Mouse (Mus musculus) heart, postnatal 4 days (tissue): Measurements from ENCODE around the gene Rgcc. TPM values are rescaled to one million over a fixed set of nuclear protein-coding genes. Genes with fewer than 3 reads are reported as not detected.
A peak's percentile ranks its signal among the peaks of the same experiment; 100 is the strongest.

ENCODE experiments used
- DNase-seq: peaks from one replicate; pipeline ENCODE4 v3.0.0; 2021
- total RNA-seq, 2 experiments: library from RNA; stranded (reverse); gene quantifications; 2 replicates each; pipeline ENCODE4 v1.2.3; 2021

The Rgcc gene
- total RNA-seq, 2 experiments from 2014 or later, result 26.6 to 29.1 TPM

DNA sequence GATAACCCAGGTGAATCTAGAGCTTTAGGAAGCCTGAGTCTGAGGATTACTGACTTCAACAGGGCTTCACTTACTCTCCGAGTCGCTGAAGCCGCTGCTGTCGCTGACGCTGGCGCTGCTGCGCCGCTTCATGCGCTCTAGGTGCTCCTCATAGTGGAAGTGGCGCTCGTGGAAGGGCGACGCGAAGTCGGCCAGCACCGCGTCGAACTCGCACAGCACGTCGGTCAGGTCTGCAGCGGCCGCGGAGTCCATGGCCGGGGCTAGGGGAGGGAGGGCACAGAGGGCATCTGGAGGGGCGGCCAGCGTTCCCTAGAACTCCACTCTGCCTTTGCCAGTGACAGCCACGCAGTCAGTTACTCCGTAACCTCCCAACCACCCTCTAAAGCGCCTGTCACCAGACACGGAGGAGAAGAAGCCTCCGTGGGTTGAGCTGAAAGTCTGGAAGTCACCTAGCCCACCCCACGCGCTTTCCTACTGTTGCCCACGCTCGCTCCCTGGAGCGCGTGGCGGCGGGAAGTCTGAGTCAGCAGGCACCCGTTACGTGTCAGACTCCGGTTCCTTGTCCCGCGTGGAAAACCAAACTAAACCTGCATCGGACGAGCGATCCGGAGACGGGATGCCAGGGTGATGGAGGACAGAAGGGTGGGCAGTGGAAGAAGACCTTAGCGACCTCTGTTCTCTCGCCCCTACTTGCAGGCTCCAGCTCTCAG is 649 bp downstream of the Rgcc start:
- DNase-seq, result peak; percentile 26

DNA sequence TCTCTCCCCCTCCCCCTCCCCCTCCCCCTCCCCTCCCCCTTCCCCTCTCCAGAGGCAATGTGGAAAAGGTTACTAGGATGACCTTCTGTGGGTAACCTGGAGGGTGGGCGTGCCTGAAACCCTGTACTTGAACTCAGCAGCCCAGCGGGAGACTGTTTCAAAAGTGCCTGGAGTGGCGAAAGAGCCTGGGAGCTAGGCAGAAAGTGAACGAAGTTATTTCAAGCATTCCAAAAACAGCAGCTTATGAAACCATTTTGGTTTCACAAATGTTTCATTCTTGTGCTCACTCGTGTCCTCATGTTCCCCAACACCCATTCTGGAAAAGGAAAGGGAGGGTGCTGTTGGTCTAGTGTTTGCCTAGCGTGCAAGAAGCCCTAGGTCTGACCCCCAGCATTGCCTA is 1.6 kb downstream of the Rgcc start:
- no peak for DNase-seq

DNA sequence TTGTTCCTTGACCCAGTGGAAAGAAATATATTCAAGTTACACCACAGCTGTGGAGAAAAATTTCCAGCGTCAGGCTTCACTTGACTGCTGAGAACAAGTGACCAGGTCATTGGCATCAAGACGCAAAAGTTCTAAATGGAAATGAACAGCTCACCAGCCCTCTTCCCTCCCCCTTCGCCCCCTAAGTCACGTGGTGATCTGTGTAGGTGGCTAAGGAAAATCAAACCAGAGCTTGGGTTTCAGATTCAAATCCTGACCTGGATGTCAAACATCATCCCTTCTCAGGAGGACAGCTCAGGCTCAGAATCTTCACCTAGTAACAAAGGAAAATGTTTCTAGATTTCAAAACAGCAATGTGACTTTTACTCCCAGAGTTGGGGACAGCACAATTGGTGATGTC is 2.2 kb downstream of the Rgcc start:
- no peak for DNase-seq

DNA sequence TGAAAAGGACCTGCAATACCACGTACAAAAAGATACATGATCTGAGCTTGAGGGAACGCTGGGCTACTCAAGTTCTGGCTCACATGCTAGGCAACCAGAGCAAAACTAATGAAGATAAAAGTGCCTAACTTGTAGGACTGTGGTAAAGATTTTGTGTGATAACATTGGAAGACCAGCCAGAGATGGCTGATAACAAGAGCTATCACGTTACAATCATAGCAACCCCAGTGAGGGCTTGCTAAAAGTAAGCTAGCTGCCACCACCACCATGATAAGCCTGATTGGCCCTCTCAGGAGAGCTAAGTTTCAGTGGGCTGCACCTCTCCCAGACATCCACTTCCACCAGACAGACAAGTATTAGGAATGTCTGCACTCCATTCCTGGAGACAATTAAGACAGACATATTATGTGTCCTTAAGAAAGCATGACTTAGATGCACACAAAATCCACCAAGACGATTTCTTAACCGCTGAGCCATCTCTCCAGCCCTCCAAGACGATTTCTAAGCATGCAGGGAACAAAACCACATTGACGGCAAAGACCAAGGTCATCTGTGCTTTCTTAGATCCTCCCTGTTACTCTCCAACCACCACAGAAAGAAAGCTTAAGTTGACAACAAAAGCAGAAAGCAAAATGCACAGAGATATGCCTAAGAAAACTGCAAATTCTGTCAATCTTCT is 3.0 kb downstream of the Rgcc start:
- DNase-seq, result no peak

DNA sequence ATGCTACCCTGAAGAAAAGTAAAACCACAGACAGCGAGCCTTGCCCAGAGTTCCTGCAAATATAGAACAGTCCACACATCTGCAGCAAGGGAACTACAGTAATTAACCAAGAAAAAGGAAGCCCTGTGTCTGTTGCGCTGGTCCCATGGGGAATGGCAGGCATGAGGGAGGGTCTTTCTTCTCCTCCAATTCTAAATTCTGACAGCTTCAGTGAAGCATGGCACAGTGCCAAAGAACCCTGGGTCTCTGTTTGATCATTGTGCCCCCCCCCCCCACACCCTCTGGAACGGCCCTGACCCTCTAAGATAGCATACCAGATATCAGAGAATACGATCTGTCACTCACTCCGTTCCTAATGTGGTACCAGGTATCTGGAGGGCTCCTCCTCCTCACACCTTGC is 4.6 kb downstream of the Rgcc start:
- no peak for DNase-seq

DNA sequence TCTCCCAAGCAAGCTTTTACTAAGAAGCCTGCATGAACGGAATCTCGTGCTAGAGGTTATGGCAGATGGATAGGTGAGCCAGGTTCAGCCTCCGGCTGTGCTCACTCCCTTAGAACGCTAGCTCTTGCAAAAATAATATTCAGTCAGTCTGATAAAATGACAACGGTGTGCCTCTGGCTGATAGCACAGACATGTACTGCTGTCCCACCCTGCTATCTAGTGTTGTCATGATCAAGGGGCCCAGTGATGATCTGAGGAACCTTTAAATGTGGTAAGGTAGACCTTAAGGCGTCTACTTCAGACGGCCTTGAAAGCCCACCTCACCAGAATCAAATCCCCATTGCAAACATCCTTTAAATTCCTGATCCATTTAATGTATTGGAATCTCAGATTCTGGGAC is 5.2 kb downstream of the Rgcc start:
- DNase-seq, result no peak

DNA sequence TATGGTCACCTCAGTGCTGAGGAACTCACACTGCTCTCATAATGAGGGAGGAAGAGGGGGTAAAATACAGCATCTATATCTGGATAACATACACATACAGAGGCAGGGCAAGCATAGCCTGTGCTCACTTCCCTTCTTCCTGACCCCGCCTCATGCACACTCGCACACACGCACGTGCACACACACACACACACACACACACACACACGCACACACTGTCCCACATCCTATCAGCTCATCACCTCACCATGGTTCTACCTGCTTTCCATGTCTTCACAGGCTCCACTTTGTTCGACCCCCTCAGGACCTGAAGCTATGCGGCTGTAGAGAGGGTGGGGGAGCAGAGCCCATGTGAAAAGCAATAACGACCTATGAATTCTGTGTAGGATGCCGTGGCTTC is 5.9 kb downstream of the Rgcc start:
- no peak for DNase-seq

DNA sequence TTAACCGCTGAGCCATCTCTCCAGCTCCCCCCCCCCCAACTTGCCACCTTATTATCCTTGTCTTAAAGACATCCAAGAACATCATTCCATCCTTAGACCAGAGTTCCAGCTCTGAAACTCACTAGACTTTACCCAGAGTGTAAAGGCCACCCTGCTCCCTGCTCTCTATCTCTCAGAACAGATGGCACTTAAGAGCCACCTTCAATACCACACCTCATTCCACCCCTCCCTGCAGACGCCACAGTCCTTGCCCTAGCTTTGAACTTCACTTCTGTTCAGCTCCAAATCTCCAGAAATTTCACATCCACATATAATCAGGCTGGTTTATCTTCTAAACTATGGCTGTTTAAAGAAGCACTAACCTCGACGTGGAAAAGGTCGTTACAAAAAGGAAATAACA is 6.5 kb downstream of the Rgcc start:
- DNase-seq, result no peak

DNA sequence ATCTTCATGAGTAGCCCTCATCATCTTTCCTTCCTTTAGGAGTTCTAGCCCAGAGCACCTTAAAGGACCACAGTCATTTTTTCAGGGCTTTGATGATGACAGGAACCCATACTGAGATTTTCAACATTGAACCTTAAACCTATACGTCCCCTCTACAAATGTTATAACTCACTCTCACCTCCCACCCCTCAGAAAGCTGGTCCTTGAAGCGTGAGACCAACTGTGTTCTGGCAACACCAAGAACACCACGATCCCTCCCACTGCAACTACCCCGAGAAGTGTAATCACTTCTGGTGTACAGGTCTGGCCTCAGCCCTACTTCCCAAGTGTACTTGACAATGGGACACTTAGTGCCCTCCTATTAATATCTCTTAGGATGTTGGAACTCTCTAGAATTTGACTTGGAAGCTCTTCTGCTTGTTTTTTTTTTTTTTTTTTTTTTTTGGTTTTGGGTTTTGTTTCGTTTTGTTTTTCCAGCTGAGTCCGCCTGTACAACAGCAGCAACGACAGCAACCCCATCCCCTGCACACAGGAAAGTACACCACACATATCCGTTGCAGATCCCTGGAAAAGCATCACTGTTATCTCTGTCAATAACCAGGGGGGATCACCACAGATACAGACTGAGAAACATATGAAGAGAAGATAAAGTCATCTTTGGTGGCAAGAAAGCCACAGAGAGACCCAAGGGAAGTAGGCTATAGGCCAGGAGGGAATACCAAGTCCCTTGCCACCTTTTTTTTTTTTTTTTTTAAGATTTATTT is 7.2 kb downstream of the Rgcc start:
- no peak for DNase-seq

DNA sequence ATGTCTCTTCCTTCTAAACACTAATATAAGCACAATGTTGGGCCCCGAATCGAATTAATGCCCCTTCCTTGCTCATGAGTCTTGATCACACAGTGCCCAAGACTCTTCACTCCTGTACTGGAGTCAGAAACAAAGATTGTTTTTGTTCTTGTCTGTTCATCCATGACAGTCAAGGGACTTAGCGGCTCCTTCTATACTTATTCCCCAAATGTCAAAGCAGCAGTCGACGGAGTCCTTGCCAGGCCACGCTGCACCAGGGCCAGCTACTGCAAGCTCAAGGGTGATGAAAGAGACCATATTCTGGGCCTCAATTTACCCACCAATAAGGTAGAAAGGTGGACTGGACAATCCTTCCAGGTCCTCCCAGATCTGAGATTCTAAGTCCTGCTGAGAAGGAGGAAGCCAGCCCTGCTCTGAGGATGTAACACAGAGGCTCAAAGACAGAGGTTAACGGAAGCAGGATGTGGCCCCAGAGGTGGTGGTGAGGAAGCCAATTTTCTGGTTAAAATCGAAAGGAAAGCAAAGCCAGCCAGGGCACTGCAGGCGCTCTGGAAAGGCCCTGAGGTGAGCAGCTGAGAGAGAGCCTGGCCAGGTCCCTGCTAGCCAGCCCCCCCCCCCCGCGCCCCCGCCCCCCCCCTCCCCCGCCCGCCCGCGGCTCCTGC is 8.2 kb downstream of the Rgcc start:
- DNase-seq, result no peak

DNA sequence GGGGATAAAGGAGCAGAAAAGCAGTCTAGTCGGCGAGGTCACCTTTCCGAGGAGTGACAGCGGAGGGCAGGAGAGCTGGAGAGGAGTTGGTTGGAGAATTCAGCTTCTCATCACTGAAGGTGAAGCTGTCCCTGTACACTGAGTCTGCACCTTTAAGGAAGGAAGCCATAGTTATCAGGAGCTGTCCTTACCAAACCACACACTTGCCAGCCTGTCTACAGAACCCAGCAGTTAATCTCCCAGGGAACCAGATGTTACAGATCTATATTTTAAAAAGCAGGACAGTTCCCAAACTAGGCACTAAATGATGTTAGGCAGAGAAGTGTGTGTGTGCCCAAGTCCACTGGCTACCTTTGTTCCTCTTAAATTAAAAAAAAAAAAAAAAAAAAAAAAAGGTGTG is 9.8 kb downstream of the Rgcc start:
- no peak for DNase-seq

DNA sequence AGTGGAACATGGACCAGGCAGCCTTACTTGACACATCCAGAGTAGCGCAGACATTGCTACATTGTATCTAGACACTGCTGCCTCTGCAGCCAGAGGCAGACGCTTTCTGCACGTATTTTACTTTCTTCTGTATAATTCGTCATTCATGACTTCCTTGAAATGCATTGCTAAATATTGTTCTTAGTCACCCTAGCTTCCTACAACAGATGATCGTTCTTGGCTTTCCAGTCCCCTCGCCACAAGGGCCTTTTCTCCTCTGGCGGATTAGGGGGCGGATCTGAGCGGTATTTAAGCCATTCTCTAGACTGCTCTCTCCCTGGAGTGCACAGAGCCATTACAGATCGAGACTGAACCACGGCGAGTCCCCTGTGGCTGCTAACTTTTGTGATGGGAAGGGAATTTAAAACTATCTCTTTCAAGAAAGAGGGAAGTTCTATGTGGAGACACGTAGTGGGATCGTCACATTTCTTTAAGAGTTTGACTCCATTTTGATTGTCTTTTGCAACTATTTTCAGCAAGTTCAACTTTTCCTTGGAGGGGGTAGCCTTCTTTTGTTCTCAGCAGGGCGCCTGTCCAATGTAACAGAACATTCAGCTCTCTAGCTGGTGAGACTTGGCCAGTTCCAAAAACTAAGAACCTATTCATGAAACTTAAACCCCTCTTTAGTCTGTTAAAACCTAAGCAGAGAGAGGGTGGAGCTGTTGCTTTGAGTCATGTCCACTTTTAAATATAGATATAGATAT is 10.6 kb downstream of the Rgcc start:
- no peak for DNase-seq

DNA sequence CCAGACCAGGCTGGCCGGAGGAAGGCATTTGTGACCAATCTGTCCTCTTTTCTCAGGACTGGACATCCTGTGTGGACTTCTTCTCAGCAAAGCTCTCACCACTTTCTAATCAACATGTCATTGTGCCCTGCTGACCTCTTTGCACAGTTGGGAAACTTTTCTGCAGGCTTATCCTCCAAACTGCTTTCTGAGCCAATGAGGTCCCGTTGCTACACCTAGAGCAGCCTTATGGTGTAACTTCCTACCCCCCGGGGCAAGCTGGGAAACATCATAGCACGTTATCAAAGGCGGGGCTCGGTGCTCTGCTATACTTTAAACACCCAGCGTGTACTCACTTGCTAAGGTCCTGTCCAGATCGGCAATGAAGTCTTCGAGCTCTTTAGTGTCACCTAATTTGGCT is 11.5 kb downstream of the Rgcc start:
- no peak for DNase-seq

DNA sequence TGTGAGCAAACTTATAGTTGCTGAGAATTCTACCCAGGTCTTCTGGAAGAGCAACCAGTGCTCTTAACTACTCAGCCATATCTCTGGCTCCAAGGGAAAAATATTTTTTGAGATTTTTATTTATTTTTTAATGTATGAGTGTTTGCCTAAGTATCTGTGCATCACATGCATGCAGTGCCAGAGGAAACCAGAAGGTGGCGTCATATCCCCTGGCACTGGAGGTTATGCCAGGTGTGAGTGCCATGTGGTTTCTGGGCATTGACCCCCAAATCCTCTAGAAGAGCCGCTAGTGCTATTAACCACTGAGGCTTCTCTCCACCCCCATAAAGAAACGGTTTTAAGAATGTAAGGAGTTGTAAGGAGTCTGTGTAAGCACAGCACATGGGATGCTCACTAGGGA is 13.2 kb downstream of the Rgcc start:
- DNase-seq, result no peak

DNA sequence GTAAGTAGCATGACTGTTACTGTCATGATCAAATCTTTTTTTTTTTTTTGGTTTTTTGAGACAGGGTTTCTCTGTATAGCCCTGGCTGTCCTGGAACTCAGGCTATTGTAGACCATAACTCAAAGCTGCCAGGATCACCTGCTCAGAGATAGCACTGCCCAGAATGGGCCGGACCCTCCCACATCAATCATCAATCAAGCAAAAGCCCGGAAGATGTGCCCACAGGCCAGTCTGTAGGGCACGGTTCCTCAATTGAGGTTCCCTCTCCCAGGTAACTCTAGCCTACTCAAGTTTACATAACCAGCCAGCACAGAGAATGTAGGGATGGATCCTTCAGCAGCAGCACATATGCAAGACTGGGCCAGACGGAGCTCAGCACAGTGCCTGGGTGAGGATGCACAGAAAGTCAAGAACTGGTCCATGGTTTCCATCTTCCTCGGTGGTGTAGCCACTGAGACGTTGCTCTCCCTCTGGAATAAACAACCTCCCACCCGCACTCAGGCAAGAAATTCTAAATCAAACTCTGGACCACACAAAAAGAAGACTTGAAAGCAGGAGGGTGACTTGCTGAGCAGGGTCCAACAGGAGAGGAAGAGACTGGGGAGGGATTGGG is 14.1 kb downstream of the Rgcc start:
- no peak for DNase-seq

DNA sequence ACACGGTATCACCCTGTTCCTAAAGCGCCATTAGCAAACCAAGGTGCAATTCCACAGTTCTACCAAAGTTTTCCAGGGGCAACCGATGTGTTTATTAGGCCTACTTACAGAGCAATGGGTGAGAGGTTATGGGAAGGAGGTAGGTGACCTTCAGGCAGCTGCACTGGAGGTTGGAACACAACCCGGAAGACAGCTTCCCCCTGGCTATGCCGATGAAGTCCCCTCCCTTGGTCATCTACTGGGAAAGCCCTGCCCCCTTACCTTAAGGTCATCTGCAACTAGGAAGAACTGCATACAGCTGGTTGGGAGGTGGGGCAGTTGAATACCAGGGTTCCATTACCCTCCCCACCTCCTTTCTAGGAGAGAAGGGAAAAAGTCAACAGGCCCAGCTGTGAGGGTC is 15.9 kb downstream of the Rgcc start:
- DNase-seq, result no peak

DNA sequence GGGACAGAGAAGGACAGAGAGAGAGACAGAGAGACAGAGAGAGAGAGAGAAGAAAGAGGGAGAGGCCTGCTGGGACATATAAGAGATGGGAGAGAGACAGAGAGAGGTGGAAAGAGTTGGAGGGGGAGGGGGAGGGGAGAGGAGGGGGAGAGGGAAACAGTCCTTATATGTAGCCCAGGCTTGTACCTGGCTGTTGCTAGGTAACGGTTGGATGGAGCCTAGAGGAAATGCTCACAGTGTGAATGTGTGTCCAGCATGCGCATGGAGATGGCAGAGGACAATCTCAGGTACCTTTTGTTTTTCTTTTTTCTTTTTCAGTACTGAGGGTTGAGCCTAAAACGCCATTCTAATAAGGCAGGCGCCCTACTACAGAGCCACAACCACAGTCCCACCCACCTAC is 16.8 kb downstream of the Rgcc start:
- no peak for DNase-seq

DNA sequence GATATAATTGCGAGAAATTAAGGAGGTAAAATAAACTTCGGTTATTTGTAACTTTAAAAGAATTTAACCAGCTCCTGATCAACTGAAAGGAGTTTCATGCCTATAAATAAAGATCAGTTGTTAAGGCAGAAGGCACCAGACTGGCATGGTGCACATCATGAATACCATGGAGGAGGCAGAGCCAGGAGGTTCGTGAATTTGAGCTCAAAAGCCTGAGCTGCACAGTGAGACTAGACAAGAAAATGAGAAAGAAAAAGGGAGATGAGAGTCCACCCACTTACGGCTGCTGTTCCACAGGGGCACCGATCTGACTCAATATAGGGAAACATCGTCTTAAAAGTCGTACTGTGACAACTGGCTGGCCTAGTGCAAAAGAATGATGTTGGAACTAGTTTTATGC is 17.5 kb downstream of the Rgcc start:
- no peak for DNase-seq

DNA sequence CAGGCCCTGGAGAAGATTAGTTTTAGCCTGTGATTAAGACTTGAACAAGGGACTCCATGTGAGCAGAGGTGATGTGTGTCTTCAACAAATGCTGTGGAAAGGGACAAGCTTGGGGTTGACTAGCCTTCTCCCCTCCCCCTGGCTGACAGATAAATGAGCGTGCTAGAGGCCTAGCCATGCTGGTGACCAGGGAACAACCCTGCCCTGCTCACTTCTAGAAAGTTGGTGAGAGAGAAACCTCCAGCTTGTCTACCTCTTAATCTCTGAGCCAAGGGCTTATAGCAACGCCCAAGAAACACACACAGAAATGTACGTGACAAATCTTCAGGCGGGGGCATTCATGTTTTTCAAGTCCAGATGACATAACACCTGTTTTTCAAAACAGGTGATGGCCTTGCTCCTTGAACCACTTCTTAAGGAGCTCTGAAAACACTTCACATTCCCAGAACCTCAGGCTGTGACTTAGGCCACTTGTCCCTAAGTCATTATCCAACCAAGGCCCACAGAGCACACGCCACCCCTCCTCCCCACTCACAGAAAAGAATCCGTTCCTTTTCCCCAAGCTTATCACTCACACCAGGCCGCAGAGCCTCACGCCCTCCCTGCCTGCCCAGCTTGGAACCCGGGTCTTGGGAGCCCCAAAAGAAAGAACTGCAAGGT is 19.4 kb downstream of the Rgcc start:
- no peak for DNase-seq

DNA sequence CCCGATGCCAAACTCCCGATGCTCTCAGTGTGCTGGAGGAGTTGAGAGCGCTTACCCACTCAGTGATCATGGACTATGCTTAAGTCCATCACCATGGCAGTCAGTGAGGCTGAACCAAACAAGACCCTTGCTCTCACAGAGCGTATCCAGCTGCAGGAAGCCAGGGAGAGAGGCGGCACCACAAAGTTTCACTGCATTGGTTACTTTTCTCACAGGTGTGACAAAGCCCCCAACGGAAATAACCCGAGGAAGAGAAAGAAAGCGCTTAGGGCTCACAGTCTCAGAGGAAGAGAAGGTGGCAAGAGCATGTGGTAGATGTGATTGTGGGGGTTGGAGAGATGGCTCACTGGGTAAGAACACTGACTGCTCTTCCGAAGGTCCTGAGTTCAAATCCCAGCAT is 21.0 kb downstream of the Rgcc start:
- DNase-seq, result no peak

DNA sequence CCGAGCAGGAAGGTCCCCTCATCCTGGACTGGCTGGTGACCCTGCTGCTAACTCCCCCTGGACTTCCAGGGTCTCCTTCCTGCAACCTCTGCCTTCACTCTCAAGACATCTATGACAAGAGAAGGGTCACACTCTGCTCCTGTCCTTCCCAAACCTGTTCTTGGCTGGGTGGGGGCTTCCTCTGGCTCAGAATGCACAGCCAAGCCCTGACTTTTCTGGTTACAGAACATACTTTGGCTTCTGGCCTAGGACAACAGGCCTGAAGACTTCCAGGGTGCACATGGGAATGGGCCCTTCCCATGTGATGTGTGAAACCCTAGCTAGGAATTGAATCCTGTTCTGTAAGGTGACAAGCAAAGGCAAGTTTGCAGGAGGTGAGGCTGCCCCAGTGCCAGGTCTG is 22.0 kb downstream of the Rgcc start:
- DNase-seq, result no peak

DNA sequence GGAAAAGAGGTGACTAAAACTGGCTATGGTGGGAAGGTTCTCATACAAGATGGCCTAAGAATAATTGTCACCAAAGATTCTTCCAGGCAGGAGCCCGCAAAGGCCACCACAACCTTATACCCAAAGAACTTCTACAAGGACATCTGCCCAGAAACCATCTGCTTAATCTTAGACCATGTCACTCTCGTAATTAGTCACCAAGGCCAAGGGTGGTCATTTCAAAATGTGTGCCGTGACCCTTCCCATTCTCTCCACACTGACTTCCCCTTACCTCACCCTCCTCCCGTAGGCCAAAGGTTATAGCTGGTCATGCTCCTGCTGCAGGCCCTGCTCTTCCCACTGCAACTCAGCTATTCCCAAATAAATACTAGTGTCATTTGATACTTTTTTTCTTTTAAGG is 22.5 kb downstream of the Rgcc start:
- DNase-seq, result no peak
